Mouse (Mus musculus) cerebellum, adult (tissue): ENCODE results near the gene Hapln4.

Source experiments
- ATAC-seq: cut with Nextera tagmentation; 2 replicates; pipeline ENCODE4 v1.9.2; 2017; ENCODE audit warnings: mild to moderate bottlenecking, moderate library complexity, mixed read lengths; ENCODE audit not compliant: insufficient number of reproducible peaks, low FRiP score, low TSS enrichment

Hapln4 gene

DNA sequence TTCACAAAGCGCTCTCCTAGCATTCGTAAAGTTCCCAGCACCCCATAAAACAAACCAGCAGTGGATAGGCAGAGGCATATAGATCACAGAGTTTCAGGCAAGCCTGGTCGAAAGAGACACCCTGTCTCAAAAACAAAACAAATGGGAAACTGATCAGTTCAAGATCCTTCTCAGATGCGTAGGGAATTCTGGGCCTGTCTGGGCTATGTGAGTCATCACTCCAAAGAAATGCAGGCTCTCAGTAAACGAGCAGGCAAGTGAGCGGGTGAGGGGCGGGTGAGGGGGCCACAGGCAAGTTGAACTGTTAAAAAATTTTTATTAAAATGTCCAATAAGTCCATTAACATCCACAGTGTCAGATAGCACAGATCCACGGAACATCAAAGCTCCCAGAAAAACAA, 9.5 kb downstream of the Hapln4 start:
- ATAC-seq: no peak

DNA sequence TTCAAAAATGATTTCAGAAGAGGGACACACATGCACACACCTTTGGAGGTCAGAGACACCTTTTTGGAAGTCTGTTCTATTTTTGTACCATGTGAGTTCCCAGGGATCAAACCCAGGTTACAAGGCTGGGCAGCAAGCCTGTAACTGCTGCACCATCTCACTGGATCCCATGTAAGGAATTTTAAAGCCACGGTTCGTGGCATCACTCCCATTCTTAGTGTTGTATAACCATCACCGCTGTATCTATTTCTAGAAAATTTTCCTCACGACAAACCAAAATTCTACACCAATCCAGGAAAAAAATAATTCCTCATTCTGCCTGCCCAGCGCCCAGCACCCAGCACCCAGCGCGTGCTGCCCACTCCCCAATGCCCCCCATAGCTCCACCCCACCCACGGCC, 16.0 kb downstream of the Hapln4 start:
- ATAC-seq: no peak

DNA sequence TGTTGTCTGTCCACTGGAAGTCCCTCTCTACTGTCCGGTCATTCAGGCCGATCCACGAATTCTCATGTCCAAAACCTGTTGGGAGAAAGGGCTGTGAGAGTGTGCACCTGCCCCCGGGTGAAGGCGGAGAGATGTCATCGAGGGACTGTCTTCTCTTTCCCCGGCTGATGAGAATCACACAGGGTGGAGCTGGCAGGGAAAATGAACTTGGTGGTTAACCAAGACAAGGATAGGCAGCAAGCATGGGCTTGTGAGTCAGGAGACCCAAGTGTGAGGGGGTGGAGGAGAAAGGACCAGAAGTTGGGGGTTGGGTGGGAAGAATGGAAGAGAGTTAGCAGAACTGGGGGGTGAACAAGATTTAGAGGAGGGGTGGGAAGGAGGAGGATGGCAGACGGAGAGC, 17.0 kb downstream of the Hapln4 start:
- ATAC-seq: no peak

DNA sequence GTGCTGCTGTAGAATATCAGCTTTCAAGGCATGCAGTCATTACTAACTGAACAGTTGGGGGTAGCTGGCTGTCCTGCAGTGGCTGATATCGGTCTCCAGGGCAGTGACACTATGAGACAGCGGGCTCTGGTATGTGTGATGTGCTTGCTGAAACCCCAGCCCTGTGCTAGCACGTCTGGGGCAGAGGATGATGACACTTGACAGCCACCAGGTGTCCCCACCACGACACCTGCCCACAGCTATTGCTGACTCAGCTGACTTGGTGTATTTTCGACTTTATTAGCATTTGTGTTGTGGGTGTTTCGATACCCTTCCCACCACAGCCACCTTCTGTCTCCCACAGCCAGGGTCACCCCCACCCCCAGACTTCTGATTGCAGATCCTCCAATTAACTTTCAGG, 21.2 kb downstream of the Hapln4 start:
- peak; percentile 49; the same call in 1 of the 2 replicates for ATAC-seq

DNA sequence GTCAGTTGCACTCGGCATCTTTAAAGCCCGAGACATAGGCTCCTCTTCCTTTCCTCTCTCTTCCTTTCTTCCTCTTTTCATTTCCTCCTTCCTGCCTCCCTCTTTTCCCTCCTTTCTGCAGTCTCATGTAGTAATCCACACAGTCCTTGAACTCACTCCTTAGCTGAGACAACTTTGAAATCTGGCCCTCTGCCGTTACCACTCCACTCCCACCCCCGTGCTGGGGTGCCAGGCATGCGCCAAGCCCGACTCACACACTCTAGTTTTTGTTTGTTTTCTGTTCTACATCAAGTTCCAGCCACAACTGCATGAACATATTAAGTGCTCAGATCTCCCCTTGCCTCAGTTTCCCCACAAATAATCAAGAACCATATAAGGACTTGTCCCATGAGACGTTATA, 21.7 kb downstream of the Hapln4 start:
- ATAC-seq: no peak

DNA sequence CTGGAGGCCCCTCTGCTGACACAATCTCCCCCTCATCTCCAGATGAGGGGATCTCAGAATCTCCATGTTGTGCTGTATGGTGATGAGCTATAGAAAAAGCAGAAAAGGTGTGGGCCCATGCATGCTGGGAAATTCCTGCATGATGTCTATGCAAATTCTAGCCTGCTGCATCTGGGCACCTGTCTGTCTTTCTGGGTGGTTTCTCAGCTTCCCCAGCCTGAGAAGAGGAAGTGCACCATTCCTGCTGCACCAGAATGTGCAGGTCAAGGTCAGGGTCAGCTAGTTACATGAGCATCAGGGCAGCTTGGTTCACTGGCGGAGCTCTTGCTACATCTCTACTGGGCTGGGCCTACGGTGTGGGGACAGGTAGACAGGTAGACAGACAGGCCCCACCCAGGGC, 27.2 kb downstream of the Hapln4 start:
- ATAC-seq: no peak

DNA sequence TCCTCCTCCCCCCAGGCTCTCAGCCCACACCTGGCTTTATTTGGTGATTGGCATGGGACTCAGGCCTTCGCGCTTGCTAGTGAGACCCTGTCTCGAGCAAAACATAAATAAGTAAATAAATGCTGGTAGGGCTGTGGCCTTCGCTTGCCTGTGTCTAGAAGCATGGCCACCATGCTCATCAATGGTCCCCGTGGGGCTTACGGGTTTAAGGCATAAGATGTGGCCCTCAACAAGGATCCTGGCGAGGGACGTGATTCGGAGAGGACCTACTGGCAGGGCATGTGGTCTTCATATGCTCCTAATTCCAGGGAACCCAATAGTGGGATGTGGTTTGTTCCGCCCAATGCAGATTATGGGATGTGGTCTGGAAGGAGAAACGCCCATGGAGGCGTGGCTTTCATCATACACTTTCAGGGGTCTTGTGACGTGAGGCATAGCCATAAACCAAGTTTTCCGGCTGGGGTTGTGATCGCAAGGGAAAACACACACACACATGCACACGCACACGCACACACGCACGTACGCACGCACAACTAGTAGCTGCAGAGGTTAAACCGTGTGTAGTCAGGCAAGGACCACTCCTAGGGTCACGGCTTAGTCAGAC, 28.0 kb downstream of the Hapln4 start:
- no peak for ATAC-seq

DNA sequence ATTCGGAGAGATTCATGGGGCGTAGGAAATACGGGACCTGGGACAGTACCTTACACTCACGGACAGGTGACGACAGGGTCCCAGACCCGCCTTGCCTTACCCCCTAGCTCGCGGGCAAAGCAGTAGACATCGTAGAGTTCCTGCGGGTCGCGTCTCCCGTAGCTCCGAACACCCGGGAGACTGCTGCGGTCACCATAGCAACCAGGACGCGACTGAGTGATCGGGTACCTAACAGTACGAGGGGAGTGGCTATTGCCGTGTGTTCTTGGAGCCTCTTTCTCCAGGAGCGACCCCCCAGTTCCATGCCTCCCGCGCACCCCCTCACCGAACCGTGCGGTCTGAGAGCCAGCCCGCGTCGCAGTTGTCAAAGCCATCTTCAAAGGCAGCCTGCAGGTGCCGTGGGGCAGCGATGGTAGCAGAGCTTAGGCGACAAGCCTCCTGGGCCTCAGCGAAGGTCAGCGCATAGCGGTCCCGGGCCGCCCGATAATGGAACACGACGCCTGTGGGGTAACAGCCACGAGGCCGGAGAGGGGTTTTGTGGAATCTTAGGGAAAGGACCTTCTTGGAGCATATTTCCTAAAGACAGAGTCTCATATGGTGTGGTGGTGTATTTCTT, 29.3 kb downstream of the Hapln4 start:
- ATAC-seq: no peak

DNA sequence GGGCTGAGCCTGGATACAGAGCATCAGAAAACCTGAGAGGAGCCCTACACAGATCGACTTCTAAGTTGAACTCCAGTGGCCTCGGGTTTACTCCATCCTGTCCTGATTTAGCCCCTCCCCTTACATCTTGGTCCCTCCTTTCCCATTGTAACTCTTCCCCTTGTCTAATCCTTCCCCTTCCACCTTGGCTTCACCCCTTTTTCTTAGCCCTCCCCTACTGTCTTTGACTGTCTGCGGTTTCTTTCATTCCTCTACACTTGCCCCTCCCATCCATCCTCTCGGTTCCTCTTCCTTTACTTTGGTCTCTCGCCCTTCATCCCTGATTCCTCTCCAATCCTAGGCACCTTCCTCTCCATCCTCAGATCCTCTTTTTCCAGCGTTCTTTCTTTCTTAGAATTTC, 31.2 kb downstream of the Hapln4 start:
- no peak for ATAC-seq

DNA sequence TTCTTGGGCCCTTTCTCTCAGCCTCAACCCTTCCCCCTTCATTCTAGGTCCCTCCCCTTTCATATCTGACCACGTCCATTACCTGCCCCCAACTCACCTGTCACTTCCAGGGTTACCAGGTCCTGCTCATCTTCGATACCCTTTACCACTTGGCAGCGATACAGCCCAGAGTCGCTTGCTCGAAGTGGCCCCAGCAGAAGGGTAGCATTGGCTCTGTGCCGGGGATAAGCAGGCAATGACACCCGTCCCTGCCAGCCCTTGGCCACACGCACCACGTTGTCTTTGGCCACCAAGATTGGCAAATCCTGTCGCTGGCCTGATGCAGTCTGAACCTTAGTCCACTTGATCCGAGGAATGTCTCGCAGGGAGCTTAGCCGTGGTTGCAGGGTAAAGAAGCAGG, 31.6 kb downstream of the Hapln4 start:
- ATAC-seq: no peak

DNA sequence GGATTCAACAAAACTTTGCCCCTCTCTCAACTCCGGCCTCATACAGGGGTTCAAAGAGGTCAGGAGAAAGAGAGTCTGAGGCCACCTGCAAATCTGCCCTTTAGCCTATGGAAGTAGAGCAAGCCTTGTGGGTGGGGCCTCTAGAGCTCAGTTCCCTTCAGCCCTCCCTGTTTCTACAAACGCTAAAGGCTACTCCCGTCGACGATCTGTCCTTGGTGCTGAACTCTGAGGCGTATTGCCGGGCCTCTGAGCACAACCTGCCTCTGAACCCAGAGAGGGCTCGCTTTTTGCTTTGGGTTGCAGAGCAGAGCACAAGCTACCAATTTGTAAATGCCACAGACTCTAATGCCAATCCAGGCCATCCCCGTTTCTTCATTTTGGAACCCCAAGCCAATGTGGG, 34.4 kb downstream of the Hapln4 start:
- no peak for ATAC-seq

DNA sequence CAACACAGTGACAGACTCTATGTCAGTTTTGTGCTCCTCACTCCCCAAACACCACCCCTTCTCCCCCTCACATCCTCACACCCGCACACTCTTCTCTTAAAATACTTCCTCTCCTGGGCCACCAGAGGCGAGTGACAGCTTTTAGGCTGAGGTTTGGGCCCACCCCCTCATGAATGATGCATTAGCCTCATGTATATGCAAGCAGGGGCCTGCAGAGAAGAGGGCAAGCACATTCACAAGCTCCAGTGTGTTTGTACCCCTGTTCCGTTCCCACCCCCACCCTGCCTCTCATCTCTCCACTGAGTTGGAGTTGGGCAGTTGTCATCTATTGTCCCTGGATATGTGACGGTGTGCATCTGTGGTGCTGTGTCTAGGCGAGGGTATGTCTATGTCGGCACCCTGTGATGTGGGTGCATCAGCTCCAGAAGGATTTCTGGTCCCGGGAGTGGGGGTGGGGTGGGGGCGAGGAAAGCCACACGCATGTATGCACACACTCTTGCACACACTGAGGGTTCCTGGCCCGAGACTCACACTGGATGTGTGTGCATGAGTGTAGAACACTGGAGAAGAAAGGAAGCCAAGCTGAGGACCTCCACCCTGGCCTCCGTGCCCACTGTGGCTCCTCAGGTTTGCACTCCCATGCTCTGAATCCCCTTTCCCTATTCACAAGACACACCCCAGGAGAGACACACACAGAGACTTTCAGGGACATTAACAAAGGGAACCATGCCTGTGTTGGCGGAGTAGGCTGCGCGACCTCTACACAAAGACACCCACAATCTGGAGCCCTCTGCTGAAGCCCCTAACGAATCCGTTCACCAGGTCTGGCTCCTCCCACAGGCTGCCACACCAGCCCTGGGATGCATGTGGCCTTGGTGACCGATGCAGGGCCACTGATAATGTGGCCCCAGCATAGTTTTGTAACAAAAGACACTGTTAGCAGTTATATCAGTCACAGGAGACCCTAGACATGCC, 35.8 kb downstream of the Hapln4 start:
- ATAC-seq: no peak

DNA sequence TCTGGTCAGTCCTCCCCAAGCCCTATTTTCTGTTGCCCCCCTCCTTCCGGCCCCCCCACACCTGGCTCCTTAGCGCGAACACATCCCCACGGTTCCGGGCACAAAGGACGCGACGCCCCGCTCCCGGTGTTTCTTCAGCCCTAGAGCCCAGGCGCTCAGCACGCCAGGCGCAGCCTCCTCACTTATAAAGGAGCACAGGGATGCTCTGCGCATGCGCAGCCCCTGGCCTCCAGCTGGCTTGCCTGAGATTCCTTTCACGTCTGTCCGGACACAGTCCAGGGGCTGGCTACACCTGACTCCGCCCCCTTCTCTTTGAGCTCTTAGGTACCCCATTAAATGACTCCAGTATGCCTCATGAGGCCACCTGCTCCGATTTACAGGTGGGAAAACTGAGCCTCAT, 37.4 kb downstream of the Hapln4 start, which contains the start of gene Ncan:
Ncan (minus strand) TSS at position 207 of the 400 bp plus-strand sequence.
- ATAC-seq: peak; percentile 89

DNA sequence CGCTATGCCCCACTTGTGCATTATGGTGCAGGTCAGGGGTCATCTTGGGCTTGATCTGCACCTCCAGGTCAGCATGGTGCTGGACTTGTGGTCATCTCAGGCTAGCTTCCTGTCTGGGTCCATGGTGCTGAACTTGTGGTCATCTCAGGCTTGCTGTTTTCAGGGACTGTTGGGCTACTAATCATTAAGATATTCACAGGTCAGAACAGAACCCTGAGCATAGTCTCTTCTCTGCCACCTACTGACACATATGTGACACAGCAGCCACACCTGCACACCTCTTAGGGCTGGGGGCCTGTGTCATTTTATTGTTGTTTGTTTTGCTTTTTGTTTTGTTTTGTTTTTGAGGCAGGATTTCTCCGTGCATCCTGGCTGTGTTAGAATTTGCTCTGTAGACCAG, 39.6 kb downstream of the Hapln4 start:
- ATAC-seq: no peak

DNA sequence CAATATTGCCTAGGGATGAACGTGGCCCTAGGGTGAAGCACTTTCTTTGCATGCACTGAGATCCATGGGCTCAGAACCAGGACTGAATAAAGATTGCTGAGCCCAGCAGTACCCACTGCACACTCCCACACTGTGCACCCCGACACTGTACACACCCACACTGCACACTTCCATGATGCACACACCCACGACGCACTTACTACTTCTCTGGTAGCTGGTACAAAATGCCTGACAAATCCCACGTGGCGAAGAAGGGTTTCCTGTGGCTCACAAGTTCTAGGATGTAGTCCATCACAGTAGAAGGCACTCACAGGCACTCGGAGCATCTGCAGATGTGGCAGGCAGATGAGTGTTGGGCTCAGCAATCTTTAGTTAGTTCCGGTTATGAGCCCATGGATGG, 41.7 kb downstream of the Hapln4 start:
- no peak for ATAC-seq

DNA sequence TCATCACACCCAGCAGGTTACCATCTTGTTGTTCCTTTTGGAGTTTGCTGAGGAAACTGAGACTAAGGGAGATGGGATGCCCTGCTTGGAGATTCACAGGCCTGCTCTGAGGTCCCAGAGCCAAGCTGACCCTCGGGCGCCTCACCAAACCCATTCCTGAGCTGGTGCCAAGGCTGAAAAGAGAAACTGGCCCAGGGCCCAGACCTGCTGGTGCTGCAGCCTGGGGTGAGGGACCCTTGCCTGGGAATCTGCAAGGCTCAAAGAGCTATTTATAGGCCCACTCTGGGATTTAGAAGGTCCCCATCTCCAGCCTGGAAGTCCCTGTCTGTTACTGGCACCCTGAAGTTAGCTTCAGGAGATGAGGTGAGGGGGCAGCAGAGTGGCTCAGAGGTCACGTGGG, 45.2 kb downstream of the Hapln4 start:
- ATAC-seq: no peak

DNA sequence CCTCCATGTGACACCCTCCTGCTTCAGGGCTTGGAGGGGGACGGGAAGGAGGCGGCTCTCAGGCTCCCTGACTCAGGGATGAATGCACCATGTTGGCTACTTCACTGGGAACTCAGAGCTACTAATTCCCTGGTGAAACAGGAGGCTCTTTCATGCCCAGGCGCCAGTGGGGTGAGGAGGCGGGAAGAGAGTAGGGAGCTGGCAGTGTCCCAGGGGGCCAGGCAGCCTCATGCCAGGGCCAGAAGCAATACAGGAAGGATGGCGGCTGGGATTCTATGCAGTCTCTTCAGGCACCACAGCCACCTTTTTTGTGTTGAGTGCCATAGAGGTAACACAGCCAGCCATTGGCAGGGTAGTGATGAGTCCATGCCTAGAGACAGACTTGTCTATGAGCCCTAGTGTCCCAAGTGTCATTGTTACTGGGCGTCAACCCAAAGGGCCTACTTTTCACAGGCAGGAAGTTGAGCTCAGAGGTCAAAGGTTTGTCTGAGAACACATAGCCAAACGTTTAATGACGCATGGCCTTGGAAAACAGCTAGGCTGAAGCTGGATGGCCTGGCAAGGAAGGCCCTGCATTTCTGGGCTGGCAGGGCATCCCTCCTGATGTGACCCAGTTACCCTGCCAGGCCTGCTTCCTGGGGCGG, 46.2 kb downstream of the Hapln4 start:
- no peak for ATAC-seq

DNA sequence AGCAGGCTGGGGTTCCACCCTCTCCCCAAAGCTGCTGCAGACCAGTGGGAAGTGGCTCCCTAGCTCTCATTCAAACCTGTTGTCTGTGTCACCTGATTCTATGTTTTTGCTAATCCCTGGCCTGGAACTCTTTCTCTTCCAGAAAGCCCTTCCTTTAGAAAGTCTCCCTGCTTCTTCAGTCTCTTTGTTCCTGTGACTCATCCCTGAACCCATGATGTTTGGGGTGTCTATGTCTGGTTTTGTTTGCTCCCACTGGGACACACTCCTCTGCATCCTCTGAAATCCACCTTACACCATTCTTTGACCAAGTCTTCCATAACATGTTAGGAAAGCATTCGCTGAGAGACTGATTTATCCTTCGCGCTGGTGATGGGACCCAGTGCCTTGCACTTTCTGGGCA, 46.8 kb downstream of the Hapln4 start:
- ATAC-seq: no peak

DNA sequence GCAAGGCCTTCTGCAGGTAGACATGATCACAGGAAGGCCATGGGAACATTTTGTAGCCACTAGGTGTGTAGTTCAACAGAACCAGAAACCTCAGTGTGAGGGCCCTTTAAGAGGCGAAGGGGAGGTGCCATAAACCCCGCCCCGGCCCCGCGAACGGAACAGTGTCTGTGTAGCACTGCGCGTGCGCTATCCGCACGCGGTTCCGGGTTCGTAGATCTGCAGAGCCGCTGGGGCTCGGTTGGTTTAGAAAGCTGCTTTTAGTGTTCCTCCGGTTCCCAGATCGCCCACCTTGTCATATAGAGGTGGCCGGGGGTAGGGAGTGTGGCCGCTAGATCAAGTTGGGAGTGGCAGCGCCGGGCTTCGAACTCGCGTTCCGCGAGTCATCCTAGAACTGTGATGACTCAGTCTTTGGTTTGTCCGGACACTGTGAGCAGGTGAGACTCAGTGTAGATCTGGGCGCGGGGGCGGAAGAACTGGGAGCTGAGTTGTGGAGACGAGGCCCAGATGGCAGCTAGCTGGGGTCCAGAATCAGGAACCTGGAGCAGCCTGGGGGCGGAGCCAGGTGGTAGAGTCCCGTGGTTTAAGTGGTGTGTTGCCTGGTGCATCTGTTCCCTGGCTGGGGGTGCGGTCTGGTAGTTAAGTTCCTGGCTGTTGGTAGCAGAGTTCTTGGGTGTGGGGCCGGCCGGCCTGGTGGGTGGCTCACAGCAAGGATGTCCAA, 48.1 kb downstream of the Hapln4 start, which contains the start of gene Nr2c2ap:
Nr2c2ap (plus strand) TSS at position 168 of the 718 bp plus-strand sequence.
- ATAC-seq: peak; percentile 85

DNA sequence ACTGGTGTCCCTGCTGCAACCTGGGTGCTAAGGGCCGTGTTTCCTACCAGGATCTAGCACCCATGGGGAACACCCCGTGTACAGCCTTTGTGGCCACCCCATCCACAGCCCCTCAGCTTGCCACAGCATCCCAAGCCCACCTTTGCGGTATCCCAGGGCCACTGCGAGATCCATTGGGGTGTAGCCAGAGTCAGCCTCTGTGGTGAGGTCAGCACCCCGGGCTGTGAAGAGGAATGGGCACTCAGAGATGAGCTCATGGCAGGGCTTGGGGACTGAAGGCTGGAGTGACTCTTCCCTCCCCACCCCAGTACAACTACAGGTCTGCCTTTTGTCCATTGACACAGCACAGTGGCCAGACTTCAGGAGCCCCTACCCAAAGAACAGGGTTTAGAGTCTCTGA, 50.8 kb downstream of the Hapln4 start:
- no peak for ATAC-seq
